Mouse (Mus musculus): Measurements from ENCODE around the gene Ephb1. TPM values are rescaled to one million over a fixed set of nuclear protein-coding genes. Genes with fewer than 3 reads are reported as not detected.
A peak's percentile ranks its signal among the peaks of the same experiment; 100 is the strongest.

Gene Ephb1
- polyA plus RNA-seq, 1 experiment from 2014 or later = 18.8 TPM

GRCm38 (mm10) chr9:102261511-102261910 lies 93.0 kb downstream of the Ephb1 start:
- no peak for DNase-seq (ENCODE audit: low spot score, missing footprints)
- 4% methylated on average over 9 of the region's 9 CpGs for WGBS
- Histone ChIP-seq H3K9me3 (ENCODE audit: control insufficient read depth, low read length) (no peaks in the 10 kb centered on the region), H3K36me3 (ENCODE audit: control insufficient read depth, insufficient read depth, low read length) (no peaks in the 10 kb centered on the region), H3K4me3 (ENCODE audit: low read depth, low read length) (no peak overlapping the region), H3K27me3 (ENCODE audit: control insufficient read depth, insufficient read depth, low read length) (peaks cover 17% of the 10 kb centered on the region), H3K9ac (ENCODE audit: low read length) (no peak overlapping the region), H3K4me2 (no peak overlapping the region), H3K4me1 (ENCODE audit: control insufficient read depth, insufficient read depth, low read length) (peaks cover 23% of the 10 kb centered on the region), H3K27ac (ENCODE audit: low read depth, low read length) (no peak overlapping the region)
- peak; percentile 72 for ATAC-seq (ENCODE audit: low FRiP score)

GRCm38 (mm10) chr9:102256407-102256806 lies 98.1 kb downstream of the Ephb1 start:
- 92% methylated on average over 5 of the region's 5 CpGs for WGBS
- DNase-seq (ENCODE audit: low spot score, missing footprints) = no peak
- H3K4me1 ChIP-seq (ENCODE audit: control insufficient read depth, insufficient read depth, low read length) = peaks cover 8% of the 10 kb centered on the region

GRCm38 (mm10) chr9:102255803-102256202 lies 98.7 kb downstream of the Ephb1 start:
- WGBS = 89% methylated on average over 6 of the region's 6 CpGs
- Histone ChIP-seq H3K4me1 (ENCODE audit: control insufficient read depth, insufficient read depth, low read length) (peaks cover 2% of the 10 kb centered on the region), H3K9me3 (ENCODE audit: control insufficient read depth, low read length) (no peaks in the 10 kb centered on the region), H3K4me3 (ENCODE audit: low read depth, low read length) (no peak overlapping the region), H3K27ac (ENCODE audit: low read depth, low read length) (no peak overlapping the region), H3K4me2 (no peak overlapping the region), H3K36me3 (ENCODE audit: control insufficient read depth, insufficient read depth, low read length) (no peaks in the 10 kb centered on the region), H3K27me3 (ENCODE audit: control insufficient read depth, insufficient read depth, low read length) (peaks cover 10% of the 10 kb centered on the region), H3K9ac (ENCODE audit: low read length) (no peak overlapping the region)
- DNase-seq (ENCODE audit: low spot score, missing footprints) (peak; percentile 10), ATAC-seq (ENCODE audit: low FRiP score) (no peak)

More at GRCm38 (mm10) chr9:102256407-102256806, 98.1 kb downstream of the Ephb1 start:
- H3K27me3 ChIP-seq (ENCODE audit: control insufficient read depth, insufficient read depth, low read length) = peaks cover 12% of the 10 kb centered on the region
- ATAC-seq (ENCODE audit: low FRiP score) = no peak
- H3K36me3 ChIP-seq (ENCODE audit: control insufficient read depth, insufficient read depth, low read length) = no peaks in the 10 kb centered on the region
- H3K4me2 ChIP-seq = no peak overlapping the region
- H3K9me3 ChIP-seq (ENCODE audit: control insufficient read depth, low read length) = no peaks in the 10 kb centered on the region
- H3K27ac ChIP-seq (ENCODE audit: low read depth, low read length) = no peak overlapping the region
- H3K9ac ChIP-seq (ENCODE audit: low read length) = no peak overlapping the region
- no peak overlapping the region for H3K4me3 ChIP-seq (ENCODE audit: low read depth, low read length)

GRCm38 (mm10) chr9:102249124-102249816 lies 105.2 kb downstream of the Ephb1 start:
- no peak for DNase-seq (ENCODE audit: low spot score, missing footprints)
- Histone ChIP-seq H3K4me3 (ENCODE audit: low read depth, low read length) (no peak overlapping the region), H3K9ac (ENCODE audit: low read length) (peak overlapping the region; percentile 6; the same call in 1 of the 2 replicates), H3K4me2 (no peak overlapping the region), H3K4me1 (ENCODE audit: control insufficient read depth, insufficient read depth, low read length) (peaks cover 22% of the 10 kb centered on the region), H3K27ac (ENCODE audit: low read depth, low read length) (no peak overlapping the region), H3K36me3 (ENCODE audit: control insufficient read depth, insufficient read depth, low read length) (no peaks in the 10 kb centered on the region), H3K27me3 (ENCODE audit: control insufficient read depth, insufficient read depth, low read length) (0 out of 2 replicates have a peak, but pooled peaks cover 2% of the 10 kb centered on the region), H3K9me3 (ENCODE audit: control insufficient read depth, low read length) (no peaks in the 10 kb centered on the region)
- peak; percentile 83 for ATAC-seq (ENCODE audit: low FRiP score)
- WGBS = 23% methylated on average over 9 of the region's 9 CpGs

DNA sequence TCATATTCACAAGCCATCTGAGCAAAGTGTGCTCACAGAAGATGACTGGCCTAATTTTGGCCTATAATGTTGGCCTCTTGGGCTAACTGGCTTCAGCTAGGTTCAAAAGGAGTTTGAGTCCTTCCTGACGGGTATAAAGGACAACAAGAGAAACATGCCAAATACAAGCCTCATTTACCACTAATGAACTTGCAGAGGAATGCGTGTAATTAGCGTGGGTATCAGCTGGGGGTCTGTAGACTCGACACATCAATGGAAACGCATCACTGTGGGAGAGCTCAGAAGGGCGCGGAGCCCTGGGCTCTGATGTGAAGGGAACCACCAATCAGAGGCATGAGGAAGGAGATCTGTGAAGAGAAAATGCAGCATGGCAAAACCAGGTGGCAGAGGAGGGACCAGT lies 108.9 kb downstream of the Ephb1 start:
- WGBS = 80% methylated on average over 7 of the region's 7 CpGs
- Histone ChIP-seq H3K4me3 (ENCODE audit: low read depth, low read length) (no peak overlapping the region), H3K4me2 (no peak overlapping the region), H3K27me3 (ENCODE audit: control insufficient read depth, insufficient read depth, low read length) (0 out of 2 replicates have a peak, but pooled peaks cover 2% of the 10 kb centered on the region), H3K9me3 (ENCODE audit: control insufficient read depth, low read length) (no peaks in the 10 kb centered on the region), H3K9ac (ENCODE audit: low read length) (no peak overlapping the region), H3K4me1 (ENCODE audit: control insufficient read depth, insufficient read depth, low read length) (peaks cover 39% of the 10 kb centered on the region), H3K27ac (ENCODE audit: low read depth, low read length) (no peak overlapping the region), H3K36me3 (ENCODE audit: control insufficient read depth, insufficient read depth, low read length) (no peaks in the 10 kb centered on the region)
- ATAC-seq (ENCODE audit: low FRiP score) = no peak
- DNase-seq (ENCODE audit: low spot score, missing footprints) = no peak

GRCm38 (mm10) chr9:102243296-102243695 lies 111.2 kb downstream of the Ephb1 start:
- WGBS = 3% methylated on average over 7 of the region's 7 CpGs
- Histone ChIP-seq H3K4me1 (ENCODE audit: control insufficient read depth, insufficient read depth, low read length) (peaks cover 23% of the 10 kb centered on the region), H3K36me3 (ENCODE audit: control insufficient read depth, insufficient read depth, low read length) (no peaks in the 10 kb centered on the region), H3K4me3 (ENCODE audit: low read depth, low read length) (no peak overlapping the region), H3K9me3 (ENCODE audit: control insufficient read depth, low read length) (no peaks in the 10 kb centered on the region), H3K9ac (ENCODE audit: low read length) (no peak overlapping the region; the same call in 1 of the 2 replicates), H3K27ac (ENCODE audit: low read depth, low read length) (peak overlapping the region; percentile 45), H3K4me2 (no peak overlapping the region), H3K27me3 (ENCODE audit: control insufficient read depth, insufficient read depth, low read length) (no peaks in the 10 kb centered on the region)
- peak; percentile 95 for ATAC-seq (ENCODE audit: low FRiP score)
- peak; percentile 91 for DNase-seq (ENCODE audit: low spot score, missing footprints)

- H3K9me3 ChIP-seq (ENCODE audit: control insufficient read depth, low read length) = no peaks in the 10 kb centered on the region
- no peak overlapping the region for H3K9ac ChIP-seq (ENCODE audit: low read length)
- no peak overlapping the region for H3K4me2 ChIP-seq
- H3K27me3 ChIP-seq (ENCODE audit: control insufficient read depth, insufficient read depth, low read length) = no peaks in the 10 kb centered on the region
- no peaks in the 10 kb centered on the region for H3K36me3 ChIP-seq (ENCODE audit: control insufficient read depth, insufficient read depth, low read length)
- H3K4me1 ChIP-seq (ENCODE audit: control insufficient read depth, insufficient read depth, low read length) = peaks cover 18% of the 10 kb centered on the region
- WGBS = 78% methylated on average over 2 of the region's 2 CpGs
- no peak for DNase-seq (ENCODE audit: low spot score, missing footprints)
- H3K4me3 ChIP-seq (ENCODE audit: low read depth, low read length) = no peak overlapping the region
- H3K27ac ChIP-seq (ENCODE audit: low read depth, low read length) = no peak overlapping the region
- ATAC-seq (ENCODE audit: low FRiP score) = no peak
These were observed 112.9 kb downstream of the Ephb1 start for GRCm38 (mm10) chr9:102241546-102241945.

DNA sequence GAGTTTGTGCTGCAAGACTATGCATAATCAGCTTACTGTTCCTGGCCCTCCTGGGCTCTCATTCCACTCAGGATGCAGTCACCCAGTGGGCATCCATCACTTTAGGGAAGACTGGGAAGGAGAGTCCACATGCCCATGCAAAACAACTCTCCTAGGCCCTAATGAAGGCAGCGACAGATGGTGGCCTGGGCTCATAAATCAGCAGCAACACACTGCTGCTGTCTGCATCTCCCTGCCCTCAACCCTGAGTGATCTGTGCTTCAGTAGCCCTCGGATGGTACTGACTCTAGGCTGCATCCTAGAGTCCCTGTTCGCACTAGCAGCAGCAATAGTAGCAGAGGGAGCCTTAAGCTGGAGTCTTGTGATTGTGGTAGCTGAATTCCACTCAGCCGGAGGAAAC lies 114.3 kb downstream of the Ephb1 start:
- H3K27ac ChIP-seq (ENCODE audit: low read depth, low read length) = no peak overlapping the region
- DNase-seq (ENCODE audit: low spot score, missing footprints) (no peak), ATAC-seq (ENCODE audit: low FRiP score) (no peak)
- no peak overlapping the region for H3K4me3 ChIP-seq (ENCODE audit: low read depth, low read length)
- no peaks in the 10 kb centered on the region for H3K9me3 ChIP-seq (ENCODE audit: control insufficient read depth, low read length)
- no peak overlapping the region for H3K9ac ChIP-seq (ENCODE audit: low read length)
- no peak overlapping the region for H3K4me2 ChIP-seq
- peaks cover 24% of the 10 kb centered on the region for H3K4me1 ChIP-seq (ENCODE audit: control insufficient read depth, insufficient read depth, low read length)
- no peaks in the 10 kb centered on the region for H3K36me3 ChIP-seq (ENCODE audit: control insufficient read depth, insufficient read depth, low read length)
- no peaks in the 10 kb centered on the region for H3K27me3 ChIP-seq (ENCODE audit: control insufficient read depth, insufficient read depth, low read length)
- 79% methylated on average over 4 of the region's 4 CpGs for WGBS

- H3K4me3 ChIP-seq (ENCODE audit: low read depth, low read length) = no peak overlapping the region
- H3K9ac ChIP-seq (ENCODE audit: low read length) = no peak overlapping the region
- H3K27me3 ChIP-seq (ENCODE audit: control insufficient read depth, insufficient read depth, low read length) = no peaks in the 10 kb centered on the region
- no peaks in the 10 kb centered on the region for H3K36me3 ChIP-seq (ENCODE audit: control insufficient read depth, insufficient read depth, low read length)
- H3K4me1 ChIP-seq (ENCODE audit: control insufficient read depth, insufficient read depth, low read length) = peaks cover 7% of the 10 kb centered on the region; the same call in 1 of the 2 replicates
- H3K27ac ChIP-seq (ENCODE audit: low read depth, low read length) = no peak overlapping the region
- H3K9me3 ChIP-seq (ENCODE audit: control insufficient read depth, low read length) = no peaks in the 10 kb centered on the region
- no peak overlapping the region for H3K4me2 ChIP-seq
- no peak for DNase-seq (ENCODE audit: low spot score, missing footprints)
- WGBS = 45% methylated on average over 4 of the region's 4 CpGs
- ATAC-seq (ENCODE audit: low FRiP score) = peak; percentile 69
These were observed 119.0 kb downstream of the Ephb1 start for GRCm38 (mm10) chr9:102235444-102235951.
